Mouse (Mus musculus) lung, postnatal 0 days (tissue): ENCODE data around the gene Dnmbp.

ENCODE experiments used
- CTCF ChIP-seq: IDR thresholded peaks from 2 replicates; pipeline ENCODE4 v1.5.1; 2016; ENCODE audit warnings: antibody characterized with exemption, mild to moderate bottlenecking
- EP300 ChIP-seq: IDR thresholded peaks from 2 replicates; pipeline ENCODE4 v1.6.1; 2016; ENCODE audit warnings: antibody characterized with exemption, mild to moderate bottlenecking, control low read depth

DNA sequence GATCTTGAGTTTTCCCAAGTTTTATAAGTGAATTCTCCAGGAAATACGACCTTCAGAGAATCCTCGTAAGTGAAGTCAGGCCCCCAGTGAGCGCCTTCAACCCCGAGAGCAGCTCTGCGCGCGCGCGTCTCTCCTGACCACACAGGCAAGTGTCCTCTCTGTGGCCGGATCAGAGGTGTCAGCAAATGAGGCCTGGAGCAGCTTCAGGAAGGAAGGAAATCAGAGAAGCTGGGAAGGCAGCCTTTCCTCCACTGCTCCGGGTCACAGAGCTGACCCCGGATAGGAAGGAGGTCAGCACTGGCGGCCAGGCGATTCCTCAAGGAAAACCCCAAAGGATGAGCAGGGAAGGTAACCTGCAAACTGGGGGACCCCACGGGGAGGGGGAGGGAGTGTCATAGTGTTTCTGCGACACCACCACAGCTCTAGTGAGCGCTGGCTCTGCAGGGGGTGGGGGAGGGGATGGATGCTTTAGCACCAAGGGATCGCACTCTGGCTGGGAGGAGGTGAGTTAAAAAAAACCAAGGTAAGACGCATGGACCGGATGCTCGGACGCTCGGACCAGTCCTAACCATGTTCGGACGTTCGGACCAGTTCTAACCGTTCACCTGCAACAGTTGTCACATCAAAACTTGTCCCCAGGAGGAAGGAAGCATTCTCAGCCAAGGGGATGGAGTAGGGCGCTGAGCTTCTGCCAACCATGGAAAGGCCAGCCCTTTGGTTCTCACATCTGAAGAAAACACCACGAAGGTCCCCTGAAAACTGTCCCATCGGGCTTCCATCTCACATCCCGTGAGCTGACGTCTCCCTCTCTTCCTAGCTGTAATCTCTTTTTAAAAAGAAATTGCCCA lies 19.3 kb downstream of the Dnmbp start:
- no peak for TF ChIP-seq CTCF
- TF ChIP-seq EP300: no peak
